Mouse (Mus musculus) ovary, postnatal 14 days (tissue): Measurements from ENCODE around the gene Gm3629.
"Not testable (repeated sequence)": the region's sequence is repeated elsewhere in the genome, so short reads cannot be mapped to it uniquely, and the experiment has no call there.

Experiments used
- DNase-seq: peaks from one replicate; pipeline ENCODE4 v3.0.0; 2022; ENCODE audit warnings: low spot score

Gene Gm3629

DNA sequence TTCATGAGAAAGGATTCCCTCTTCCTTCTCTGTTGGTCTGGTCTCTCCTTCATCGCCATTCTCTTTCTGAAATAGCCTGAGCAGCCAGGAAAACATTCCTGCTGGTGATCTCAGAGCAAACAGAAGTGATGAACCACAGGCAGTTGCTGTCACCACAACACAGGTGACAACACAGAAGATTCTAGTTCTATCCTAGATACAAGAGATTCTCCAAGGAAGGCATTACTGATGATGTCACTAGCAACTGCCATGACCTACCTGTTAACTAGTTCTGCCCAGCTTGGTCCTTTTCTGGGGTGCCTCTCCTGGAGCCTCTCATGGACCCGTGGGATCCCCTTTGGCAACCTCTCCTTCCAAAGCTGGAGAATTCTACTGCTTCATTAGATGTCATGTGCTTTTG lies at the start of gene Gm3629:
Gm3629 (minus strand) TSS at position 101 of the 400 bp plus-strand sequence.
- DNase-seq = not testable (repeated sequence)

DNA sequence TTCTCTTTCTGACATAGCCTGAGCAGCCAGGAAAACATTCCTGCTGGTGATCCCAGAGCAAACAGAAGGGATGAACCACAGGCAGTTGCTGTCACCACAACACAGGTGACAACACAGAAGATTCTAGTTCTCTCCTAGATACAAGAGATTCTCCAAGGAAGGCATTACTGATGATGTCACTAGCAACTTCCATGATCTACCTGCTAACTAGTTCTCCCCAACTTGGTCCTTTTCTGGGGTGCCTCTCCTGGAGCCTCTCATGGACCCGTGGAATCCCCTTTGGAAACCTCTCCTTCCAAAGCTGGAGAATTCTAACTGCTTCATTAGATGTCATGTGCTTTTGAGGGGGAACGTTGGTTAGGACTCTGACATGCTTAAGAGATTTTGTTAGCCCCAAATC lies 31.9 kb upstream of the Gm3629 start, which contains the start of gene Gm3460:
Gm3460 (minus strand) TSS at position 101 of the 400 bp plus-strand sequence.
- not testable (repeated sequence) for DNase-seq

DNA sequence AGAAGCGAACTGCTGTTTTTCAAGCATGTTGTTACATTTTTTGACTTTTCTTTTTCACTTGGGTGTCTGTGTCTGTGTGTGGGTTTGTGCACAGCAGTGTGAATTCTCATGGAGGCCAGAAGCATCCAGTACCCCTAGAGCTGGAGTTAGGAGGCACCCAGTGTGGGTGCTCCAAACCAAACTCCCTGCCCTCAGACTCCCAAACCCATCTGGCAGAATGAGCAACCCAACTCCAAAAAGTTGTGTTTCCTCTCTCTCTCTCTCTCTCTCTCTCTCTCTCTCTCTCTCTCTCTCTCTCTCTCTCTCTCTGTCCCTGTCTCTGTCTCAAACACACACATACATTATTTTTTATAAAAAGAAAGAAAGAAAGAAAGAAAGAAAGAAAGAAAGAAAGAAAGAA lies 16.0 kb upstream of the Gm3629 start:
- not testable (repeated sequence) for DNase-seq

GRCm38 (mm10) chr14:6605004-6605403 lies 14.6 kb upstream of the Gm3629 start:
- DNase-seq = not testable (repeated sequence)

GRCm38 (mm10) chr14:6604551-6604950 lies 14.1 kb upstream of the Gm3629 start:
- DNase-seq = not testable (repeated sequence)

DNA sequence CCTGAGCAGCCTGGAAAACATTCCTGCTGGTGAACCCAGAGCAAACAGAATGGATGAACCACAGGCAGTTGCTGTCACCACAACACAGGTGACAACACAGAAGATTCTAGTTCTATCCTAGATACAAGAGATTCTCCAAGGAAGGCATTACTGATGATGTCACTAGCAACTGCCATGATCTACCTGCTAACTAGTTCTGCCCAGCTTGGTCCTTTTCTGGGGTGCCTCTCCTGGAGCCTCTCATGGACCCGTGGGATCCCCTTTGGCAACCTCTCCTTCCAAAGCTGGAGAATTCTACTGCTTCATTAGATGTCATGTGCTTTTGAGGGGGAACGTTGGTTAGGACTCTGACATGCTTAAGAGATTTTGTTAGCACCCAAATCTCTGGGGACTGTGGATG lies 53.2 kb downstream of the Gm3629 start, which contains the start of gene Gm8356:
Gm8356 (minus strand) TSS at position 101 of the 400 bp plus-strand sequence.
- not testable (repeated sequence) for DNase-seq
